Mouse (Mus musculus) layer of hippocampus, postnatal 14 days (tissue): ENCODE results near the gene Bloc1s4. TPM values are rescaled to one million over a fixed set of nuclear protein-coding genes. Genes with fewer than 3 reads are reported as not detected.
A peak's percentile ranks its signal among the peaks of the same experiment; 100 is the strongest.

Source experiments
- DNase-seq, 2 experiments: peaks; one replicate each; pipeline ENCODE4 v3.0.0; 2021 to 2022; ENCODE audit warnings: low spot score in 2 of 2, mixed read lengths in 1 of 2
- long read RNA-seq, 2 experiments: library from polyadenylated mRNA; stranded (forward); transcript quantifications; one replicate each; pipeline ENCODE4 v2.0.0; 2021
- total RNA-seq, 2 experiments: library from RNA; stranded (reverse); gene quantifications; 2 replicates each; pipeline ENCODE4 v1.2.3; 2021

Gene Bloc1s4
- total RNA-seq, result 10 to 100 TPM; 19.9 to 21.0 TPM
- long read RNA-seq, experiment 1, transcript Bloc1s4-201 (1 exons, 1,273 nt), result major isoform, 26 of 26 reads
- long read RNA-seq, experiment 1, partial matches to known transcripts, result 0 of 26 reads
- long read RNA-seq, experiment 1, other reads (novel, unspliced or antisense), result 0 of 26 reads
- long read RNA-seq, experiment 2, transcript Bloc1s4-201 (1 exons, 1,273 nt), result major isoform, 55 of 55 reads
- long read RNA-seq, experiment 2, partial matches to known transcripts, result 0 of 55 reads
- long read RNA-seq, experiment 2, other reads (novel, unspliced or antisense), result 0 of 55 reads

DNA sequence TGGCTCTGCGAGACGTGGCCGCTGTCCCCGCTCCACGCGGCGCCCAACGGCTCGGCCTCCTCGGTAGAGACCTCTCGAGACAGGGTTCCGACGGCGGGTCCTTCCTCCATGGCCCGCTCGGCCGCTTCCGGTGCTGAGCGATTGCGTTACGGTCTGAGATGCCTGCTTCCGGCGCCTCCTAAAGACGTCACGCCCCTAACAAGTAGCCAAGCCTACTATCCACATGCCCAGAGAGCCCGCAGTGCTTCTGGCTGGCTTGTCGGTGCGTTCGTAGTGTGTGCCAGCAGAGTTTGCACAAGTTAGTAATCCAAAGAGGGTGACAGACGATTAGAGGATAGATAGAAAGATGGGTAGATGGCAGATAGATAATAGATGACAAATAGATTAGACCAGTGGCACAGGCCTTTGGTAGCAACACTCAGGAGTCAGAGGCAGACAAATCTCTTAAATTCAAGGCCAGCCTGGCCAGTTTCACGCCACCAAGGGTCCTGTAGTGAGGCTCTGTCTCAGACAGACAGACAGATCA lies at the start of gene Bloc1s4:
Bloc1s4 (minus strand) TSS at position 115 of the 526 bp plus-strand sequence.
- peak; percentile 94 to 95 for DNase-seq

DNA sequence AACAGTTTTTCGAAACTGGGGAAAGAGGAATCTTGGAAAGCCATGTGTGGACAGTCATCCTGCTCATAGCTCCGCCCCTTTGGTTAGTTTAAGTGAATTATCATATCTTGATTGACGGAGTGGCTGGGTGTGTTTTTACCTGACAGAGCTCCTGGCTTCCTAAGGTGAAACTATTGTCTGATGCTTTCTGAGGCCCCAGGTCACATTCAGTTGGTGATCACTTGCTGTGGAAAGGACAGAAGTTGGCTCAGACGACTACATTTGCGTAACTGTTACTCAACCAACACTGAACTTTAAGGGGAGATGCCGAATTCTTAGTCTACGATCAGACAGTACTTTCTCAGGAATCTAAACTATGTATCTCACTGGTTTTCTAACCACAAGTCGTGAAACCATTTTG lies 48.8 kb upstream of the Bloc1s4 start:
- DNase-seq, result no peak

DNA sequence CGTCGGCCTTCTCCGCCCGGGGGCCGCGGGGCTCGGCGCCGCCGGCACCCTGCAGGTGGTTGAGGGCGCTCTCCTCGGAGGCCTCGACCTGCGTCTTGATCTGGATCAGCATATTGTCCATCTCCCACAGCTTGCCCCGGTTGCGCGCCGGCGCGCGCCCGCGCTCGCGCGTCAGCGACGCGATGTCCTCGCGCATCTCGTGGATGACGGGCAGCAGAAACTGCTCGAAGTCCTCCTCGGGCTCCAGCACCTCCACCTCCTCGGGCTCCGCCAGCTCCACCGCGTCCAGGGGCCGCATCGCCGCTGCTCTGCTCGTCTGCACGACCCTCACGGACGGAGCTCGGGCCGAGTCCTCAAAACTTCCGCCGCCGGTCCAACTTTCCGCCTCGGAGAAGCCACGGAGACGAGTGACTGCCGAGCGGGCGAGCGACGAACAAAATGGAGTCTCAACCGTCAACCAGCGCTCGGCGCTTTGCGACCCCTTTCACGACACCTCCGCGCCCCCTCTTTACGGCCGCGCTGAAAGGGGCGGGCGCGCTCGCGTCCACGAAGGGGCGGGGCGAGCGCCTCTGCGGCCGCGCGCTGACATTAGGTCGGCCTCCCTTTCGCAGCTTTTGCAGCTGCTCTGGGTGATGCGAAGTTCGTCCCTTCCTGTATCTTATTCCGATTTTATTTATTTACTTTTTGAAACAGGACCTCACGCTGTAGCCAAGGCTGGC lies 48.0 kb upstream of the Bloc1s4 start, which contains the start of gene Mrfap1:
Mrfap1 (minus strand) TSS at position 477 of the 719 bp plus-strand sequence.
- peak; percentile 94 to 96 for DNase-seq

DNA sequence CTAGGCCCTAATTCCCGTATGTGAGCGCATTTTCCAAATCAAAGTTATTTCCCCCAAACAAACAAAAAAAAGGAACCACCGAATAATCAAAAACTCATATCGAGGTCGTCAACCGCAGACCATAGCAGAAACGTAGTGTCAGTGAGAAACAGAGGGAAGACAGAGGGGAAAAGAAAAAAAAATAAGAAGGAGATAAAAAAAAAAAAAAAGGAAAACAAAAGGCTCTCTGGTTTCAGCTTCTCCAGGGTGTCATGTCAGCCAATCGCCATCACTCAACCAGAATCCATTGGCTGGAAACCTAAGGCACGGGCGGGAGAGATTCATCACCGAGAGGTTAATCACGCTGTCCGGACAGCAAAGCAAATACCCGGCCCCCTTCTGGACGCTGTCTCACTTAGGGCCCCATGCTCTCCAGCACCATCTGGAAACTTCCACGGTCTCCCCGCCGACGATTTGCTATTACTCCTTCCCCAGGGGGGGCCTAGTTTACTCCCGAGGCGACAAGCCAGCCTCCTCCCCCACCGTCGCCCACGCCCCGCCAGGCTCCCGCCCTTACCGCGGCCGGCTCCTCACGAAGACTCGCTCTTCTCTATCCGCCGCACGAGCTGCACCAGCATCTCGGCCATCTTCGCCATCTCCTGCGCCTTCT lies 47.3 kb upstream of the Bloc1s4 start:
- peak; percentile 72 to 79 for DNase-seq

DNA sequence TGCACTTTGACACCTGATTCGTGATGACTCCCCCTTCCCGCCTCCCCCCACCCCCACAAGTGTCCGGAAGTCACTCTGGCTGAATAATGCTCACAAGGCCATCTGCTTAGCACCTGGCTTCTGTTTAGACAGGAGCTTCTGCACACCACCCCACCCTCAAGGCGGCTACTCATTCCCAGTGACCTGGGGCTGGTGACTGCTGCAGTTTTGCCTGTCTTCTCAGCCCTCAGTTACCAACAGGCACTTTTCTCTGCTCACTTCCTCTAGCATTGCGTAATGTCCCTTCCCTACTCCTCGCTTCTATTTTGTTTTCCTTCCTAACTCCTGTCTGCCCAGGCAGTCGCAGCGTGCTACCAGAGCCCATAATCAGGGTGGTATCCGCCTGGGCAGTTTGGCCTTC lies 43.4 kb upstream of the Bloc1s4 start:
- DNase-seq, result no peak

DNA sequence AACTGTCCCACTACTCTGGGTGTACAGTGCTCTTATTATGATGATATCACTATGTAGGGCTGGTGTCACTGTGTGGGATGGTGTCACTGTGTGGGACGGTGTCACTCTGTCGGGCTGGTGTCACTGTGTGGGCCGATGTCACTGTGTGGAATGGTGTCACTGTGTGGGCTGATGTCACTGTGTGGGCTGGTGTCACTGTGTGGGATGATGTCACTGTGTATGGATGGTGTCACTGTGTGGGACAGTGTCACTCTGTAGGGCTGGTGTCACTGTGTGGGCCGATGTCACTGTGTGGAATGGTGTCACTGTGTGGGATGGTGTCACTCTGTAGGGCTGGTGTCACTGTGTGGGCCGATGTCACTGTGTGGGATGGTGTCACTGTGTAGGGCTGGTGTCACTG lies 37.6 kb upstream of the Bloc1s4 start:
- DNase-seq, result no peak

DNA sequence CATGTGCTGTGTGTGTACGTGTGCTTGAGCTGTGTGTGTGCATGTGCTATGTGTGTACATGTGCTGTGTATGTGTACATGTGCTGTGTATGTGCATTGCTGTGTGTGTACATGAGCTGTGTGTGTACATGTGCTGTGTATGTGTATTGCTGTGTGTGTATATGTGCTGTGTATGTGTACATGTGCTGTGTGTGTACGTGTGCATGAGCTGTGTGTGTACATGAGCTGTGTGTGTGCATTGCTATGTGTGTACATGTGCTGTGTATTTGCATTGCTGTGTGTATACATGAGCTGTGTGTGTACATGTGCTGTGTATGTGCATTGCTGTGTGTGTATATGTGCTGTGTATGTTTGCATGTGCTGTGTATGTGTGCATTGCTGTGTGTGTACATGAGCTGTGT lies 31.1 kb upstream of the Bloc1s4 start:
- no peak for DNase-seq

DNA sequence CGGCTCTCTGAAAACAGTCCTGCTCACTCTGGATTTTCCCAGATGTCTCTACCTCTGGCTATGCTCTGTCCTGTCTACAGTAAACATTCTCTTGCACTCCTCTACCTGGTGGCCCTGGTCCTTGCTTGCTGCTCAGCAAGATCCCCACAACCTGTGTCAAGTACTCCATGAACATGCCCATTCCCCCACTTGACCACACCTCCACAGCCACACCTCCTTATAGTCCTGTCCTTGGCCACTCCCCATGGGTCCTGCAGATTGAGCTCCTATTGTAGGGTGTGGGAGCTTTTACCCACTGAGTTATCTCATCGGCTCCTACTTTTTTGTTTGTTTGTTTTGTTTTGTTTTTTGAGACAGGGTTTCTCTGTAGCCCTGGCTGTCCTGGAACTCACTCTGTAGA lies 30.5 kb upstream of the Bloc1s4 start:
- no peak for DNase-seq

DNA sequence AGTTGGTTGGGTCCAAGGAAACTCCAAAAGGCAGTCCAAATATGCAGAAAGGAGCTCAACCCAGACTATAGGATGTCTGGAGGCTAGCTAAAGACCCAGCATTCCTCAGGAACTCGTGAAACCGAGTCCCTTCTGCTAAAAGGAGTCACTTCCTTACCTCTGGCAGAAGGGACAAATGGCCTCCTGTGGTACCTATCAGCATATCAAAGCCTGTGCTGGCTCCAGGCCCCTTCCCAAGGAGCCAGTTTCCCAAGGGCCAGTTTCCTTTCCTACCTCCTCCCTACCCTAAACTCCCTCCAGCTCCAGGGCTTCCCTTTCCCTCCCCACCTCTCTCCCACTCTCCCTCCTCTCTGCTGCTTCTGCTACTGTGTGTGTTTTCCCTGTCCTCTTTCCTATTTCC lies 28.7 kb upstream of the Bloc1s4 start:
- DNase-seq, result no peak

DNA sequence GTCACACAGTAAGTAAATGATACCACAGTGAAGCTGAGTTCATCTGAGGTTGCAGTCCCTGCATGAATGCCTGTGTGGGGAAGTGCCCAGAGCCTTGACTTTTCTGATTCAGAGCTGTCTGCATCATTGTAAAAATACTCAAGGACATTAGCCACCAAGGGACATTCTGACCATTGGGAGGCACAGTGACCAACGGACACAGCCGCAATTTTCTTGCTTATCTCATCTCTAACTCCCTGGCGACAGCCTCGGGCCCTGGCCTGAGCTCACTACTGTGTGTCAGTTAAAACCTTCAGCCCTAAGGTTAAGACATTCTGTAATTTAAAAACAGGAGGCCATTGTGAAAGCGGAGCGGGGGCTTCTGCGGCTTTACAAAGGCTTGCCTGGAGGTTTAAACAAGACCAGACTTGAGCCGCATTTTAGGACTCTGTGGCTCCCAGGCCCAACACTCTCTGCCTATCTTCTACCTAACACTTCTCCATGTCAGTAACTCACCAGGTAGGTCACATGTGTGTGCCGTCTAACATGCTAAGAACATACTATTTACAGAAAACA lies 27.6 kb upstream of the Bloc1s4 start:
- DNase-seq, result no peak

DNA sequence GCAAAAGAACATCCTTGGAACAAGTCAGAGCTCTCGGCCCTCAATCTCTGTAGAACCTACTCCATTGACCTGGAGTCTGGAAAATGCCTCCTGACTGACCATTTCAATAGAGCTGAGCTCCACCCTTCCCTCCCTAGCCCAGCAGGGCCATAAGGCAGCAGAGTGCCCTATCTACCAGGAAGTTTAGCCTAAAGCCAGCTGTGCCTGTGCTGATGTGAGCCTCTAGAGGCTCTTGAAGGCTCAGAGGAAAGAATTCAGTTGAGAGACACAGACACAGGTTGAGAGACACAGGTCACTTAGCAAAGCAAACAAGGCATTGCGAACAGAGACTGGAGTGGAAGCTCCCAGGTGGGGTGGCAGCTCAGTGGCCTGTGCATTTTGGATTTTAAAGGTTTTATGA lies 26.9 kb upstream of the Bloc1s4 start:
- no peak for DNase-seq

DNA sequence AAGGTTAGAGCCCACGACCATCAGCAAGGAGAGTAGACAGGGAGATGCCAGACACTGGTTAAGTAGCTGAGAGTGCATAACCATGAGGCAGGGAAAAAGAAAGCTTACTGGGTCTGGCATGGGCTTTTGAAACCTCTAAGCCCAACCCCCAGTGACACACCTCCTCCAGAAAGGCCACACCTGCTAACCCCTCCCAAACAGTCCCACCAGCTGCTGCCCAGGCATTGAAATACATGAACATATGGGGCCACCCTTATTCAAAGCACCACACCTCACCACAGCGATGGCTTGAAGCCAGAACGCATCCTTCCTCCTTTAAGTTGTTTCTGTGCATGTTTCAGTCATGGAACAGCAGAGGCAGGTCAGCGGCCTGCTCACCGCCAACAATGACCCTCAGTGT lies 24.1 kb upstream of the Bloc1s4 start:
- no peak for DNase-seq

DNA sequence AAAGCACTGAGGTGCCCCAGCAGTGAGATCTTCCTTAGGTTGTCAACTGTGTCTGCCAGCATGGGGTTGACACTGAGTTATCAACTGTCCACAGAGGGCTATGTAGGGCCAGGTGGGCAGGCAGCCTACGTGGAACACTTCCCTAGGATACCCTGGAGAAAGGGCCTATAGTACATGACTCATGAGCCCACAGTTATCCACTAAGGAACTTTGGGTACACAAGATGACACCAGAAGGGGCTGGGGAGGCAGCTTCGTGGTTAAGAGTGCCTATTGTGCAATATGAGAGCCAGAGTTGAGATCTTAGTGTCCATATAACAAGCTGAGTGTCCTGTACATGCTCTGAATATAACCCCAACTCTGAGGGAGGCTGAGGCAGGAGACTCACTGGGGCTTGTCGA lies 21.2 kb upstream of the Bloc1s4 start:
- DNase-seq, result no peak

DNA sequence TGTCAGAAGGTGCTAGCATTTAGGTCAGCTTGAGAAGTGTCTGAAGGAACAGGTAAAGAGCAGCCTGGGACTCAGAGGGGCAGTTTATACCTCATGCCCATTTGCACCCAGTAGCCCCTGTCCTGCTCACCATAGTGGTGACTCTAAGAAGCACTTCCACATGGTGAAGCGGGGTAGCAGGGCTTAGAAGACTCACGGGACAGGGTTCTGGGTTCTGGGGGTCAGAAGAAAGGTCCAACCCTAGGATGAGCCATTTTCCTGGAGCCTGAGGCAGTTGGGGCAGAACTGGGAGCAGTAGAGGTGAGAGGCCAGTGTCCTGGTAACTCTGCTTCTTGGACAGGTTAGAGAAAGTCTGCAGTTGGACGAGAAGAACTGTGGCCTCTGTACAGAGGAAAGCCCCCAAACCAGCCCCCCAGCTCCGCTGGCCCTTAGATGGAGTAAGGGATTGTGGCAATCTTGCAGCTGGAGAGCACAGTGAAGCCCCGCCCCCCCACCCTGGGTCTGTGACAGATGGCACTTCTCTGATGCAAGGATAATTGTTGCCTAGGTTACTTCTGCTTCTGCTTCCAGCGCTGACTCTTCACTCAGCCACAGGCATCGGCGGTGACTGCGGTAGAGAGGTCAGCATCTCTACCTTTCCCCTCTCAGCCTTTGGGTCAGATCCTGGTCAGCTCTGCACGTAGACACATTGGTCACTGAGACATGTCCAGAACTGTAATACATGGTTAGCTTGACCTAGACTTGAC lies 18.7 kb upstream of the Bloc1s4 start:
- no peak for DNase-seq

DNA sequence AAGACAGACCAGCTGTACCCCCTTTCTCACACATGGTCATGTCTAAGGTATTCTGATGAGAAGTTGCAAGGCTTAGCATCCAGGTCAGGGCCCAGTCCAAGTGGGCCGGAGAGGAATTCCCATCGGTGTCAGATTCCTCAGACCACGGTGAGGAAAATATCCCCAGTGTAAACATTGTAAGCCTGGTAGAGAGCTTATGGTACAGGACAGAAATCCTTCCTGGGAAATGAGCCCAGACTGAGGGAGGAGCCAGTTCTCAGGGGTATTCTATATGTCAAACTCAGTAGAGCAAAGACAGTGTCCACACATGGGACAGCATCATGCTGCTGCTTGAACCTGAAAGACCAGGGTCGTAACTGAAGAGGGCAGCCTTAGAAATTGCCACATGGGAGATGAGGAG lies 11.4 kb upstream of the Bloc1s4 start:
- DNase-seq, result no peak

DNA sequence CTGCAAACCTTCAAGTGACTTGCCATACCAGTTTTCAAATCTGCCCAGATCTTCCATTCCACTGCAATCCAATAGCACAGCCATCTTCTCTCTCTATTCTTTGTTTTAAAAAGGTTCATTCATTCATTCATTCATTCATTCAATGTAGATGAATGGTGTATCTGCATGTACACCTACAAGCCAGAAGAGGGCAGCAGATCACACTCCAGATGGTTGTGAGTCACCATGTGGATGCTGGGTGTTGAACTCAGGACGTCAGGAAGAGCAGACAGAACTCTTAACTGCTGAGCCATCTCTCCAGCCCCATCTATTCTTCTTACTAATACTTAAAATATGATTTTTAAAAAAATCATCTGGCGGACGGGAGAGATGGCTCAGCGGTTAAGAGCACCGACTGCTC lies 8.6 kb upstream of the Bloc1s4 start:
- no peak for DNase-seq

DNA sequence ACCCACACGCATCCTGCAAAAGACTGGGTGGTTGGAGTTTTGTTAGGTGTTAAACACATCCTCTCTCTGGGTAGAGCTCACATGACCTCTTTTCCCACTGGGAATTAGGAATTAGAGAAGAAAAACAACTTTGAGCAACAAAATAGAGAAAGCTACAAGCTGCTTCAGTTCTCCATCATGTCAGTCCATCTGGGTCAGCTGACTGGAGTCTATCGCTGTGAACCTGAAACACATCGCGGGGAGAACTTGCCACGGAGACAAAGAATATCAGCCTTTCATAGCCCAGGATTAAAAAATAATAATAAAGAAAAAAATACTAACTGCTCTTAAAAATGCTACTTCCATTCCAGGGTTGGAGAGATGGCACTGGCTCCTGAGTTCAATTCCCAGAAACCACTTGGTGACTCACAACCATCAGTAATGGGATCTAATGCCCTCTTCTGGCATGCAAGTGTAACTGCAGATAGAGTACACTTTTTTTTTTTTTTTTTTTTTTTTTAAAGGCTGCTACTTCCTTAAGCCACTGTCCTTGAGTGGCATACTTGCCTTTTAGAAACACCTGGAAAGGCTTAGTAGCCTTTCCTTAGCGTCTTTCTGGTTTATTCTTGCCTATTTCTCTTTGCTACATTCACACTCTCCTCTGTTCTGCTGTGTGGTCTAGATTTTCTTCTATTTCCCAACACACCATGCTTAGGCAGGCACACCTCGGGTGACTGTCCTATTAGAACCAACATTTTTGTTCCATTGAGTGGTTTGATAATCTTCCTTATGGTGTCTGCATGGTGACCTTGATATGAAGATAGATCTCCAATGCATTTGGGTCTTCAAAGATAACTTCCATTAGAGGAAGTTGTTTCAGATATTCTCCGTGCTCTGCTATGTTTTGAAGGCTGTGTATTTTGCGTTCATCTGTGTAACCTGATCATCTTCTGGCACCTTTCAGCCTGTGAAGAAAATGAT lies 1.9 kb upstream of the Bloc1s4 start:
- DNase-seq, result no peak

DNA sequence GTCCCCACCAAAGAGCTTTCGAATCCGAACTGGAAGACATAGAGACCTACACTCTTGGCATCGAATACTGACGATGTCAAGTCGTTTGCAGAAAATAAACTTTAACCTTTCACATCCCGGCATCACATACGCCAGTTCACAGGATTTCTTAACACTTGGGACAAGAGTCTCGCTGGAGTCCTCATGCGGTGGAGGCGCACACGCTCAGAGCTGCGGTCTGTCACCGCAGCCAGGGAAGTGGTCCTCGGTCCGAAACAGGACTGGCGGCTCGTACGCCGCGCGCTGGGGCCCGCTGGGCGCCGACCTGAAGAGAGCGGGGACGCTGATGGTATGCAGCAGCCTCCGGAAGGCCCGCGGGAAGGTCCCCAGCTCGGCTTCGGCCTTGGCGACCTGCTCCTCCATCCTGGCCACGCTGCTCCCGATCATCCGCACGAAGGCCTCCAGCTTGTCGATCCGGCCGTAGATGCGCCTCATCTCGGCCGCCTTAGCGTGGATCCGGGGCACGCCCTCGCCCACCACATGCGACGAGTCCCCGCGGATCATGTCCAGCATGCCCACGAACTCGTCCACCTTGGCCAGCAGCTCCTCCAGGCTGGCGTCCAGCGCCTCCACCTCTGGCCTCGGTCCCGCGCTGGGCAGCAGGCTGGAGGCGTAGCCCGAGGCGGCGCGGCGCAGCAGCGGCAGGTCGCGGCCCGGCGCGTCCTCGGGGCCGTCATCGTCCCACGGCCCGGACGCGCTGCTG lies 485 bp downstream of the Bloc1s4 start:
- peak in 1 of 2 experiments; percentile 40 for DNase-seq

DNA sequence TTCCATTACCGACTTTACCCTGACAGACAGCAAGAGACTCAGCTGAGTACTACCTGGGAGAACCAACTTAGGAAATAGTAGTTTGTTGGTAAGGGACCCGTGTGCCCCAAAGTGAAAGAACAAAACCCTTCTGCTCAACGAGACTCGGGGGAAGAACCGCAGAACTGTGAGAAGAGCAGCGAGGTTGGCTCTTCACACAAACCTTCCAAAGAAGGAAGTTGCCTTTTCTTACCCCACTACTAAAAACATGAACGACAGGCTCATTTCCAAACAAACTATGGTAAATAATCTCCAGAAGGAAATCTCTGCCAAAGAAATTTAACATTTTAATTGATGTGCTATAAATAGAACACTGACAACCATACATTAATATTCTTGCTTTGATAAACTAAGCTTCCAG lies 1.4 kb downstream of the Bloc1s4 start:
- no peak for DNase-seq
